Mouse (Mus musculus) urinary bladder, adult 18-20 months (tissue): ENCODE results near the gene Msln.

Source experiments
- DNase-seq, 2 experiments: peaks; one replicate each; pipeline ENCODE4 v3.0.0; 2022; ENCODE audit warnings: low spot score in 2 of 2, mixed read lengths in 2 of 2

Msln gene

DNA sequence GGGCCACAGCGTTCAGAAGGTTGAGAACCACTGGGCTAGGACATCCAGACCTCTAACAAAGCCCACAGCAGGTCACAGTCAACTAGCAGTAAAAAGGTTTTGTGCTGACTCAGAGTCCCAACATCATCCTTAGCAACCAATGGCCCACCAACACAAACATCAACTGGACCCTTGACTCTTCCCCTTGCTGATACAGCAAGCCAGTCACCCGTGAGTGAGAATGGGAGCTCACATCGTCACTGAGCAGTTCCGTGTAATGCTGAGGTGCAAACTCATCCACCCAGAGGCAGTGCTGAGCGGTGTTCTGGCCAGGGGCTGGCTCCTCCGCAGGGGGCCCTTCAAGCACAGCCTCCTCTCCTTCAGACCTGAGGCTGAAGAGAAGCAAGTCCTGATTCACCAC is 28.9 kb downstream of the Msln start:
- no peak for DNase-seq

GRCm38 (mm10) chr17:25723919-25724318 is 30.3 kb downstream of the Msln start:
- DNase-seq = no peak

GRCm38 (mm10) chr17:25723470-25723869 is 30.7 kb downstream of the Msln start:
- no peak for DNase-seq

DNA sequence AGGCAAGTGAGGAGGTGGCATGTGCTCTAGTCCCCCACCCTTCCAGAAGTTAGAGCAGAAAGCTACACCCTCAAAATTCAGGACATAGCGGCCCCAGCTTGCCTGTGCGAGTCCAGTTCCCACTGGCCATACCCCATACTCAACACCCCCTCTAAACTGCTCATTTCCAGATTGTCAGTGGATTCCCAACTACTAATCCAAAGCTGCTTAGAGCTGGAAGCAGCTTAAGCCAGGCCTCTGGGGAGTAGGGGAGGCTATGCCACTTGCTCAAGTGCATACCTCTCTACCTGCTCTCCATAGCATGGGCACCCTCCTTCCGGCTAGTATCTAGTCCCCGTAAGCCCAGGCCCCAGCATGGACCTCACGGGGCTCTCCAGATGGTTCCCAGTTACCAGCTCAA is 32.7 kb downstream of the Msln start:
- no peak for DNase-seq

DNA sequence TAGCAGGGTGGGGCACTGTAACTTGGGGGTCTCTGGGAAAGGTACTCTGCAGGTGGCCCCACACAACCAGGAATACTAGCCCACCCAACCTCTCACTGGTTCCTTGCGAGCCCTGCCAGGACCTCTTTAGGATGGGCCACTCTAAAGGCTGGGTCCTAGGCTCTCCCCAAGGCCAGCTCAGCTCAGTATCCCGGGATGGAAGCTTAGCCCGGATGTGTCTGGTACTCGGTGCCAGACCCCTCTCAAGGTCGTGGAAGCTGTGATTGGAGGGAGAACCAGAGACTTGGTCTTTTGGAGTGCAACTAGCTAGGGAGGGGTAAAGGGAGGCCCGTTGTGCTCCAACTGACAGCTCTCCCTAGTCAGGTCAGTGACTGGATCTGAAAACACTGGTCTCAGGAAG is 36.5 kb downstream of the Msln start:
- DNase-seq = no peak

GRCm38 (mm10) chr17:25716711-25717637 is 37.2 kb downstream of the Msln start, which contains the start of gene Gng13:
TSS of gene Gng13 (plus strand) at chr17:25717171.
- no peak for DNase-seq

GRCm38 (mm10) chr17:25716130-25716529 is 38.0 kb downstream of the Msln start:
- no peak for DNase-seq

DNA sequence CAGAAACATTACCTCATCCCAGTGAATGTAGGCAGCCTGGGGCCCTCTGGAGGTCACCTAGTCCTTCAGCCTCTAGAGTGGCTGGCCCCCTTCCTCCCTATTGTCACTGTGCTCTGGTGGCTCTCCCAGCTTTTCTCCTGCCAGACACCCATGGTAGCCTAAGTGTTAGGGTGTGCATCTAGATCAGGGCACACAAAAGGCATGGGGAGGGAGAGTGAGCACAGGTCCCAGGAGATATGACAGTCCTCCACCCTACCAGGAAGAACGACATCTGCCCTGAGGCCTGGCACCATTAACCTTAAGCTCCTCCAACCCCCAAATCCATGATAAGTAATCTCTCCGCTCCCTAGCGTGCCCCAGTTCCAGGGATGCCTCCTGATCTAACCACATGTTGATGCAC is 38.6 kb downstream of the Msln start:
- DNase-seq = no peak

- no peak for DNase-seq
Measured at GRCm38 (mm10) chr17:25711136-25711535, 43.0 kb downstream of the Msln start.

- no peak for DNase-seq
Measured at GRCm38 (mm10) chr17:25709994-25710393, 44.2 kb downstream of the Msln start.

GRCm38 (mm10) chr17:25700863-25701496 is 53.2 kb downstream of the Msln start:
- DNase-seq = no peak
